Mouse (Mus musculus): ENCODE data around the gene Wwc1. TPM values are rescaled to one million over a fixed set of nuclear protein-coding genes. Genes with fewer than 3 reads are reported as not detected.

Wwc1 gene
- polyA plus RNA-seq, 1 experiment: 4.2 TPM

GRCm38 (mm10) chr11:35899946-35900345 lies 80.4 kb downstream of the Wwc1 start:
- H3K4me3 ChIP-seq (ENCODE audit: insufficient read depth, low read length): no peak overlapping the region
- no peak overlapping the region for H3K27ac ChIP-seq (ENCODE audit: insufficient read depth, low read length)
- TF ChIP-seq CTCF (IDR thresholded peaks at IDR 0.05; ENCODE audit: borderline replicate concordance, insufficient read depth, low read length) (no peak), POLR2A (IDR thresholded peaks at IDR 0.05; ENCODE audit: low read depth, low read length) (no peak)
- H3K4me1 ChIP-seq (ENCODE audit: control insufficient read depth, insufficient read depth, low read length): no peaks in the 10 kb centered on the region

GRCm38 (mm10) chr11:35893454-35893853 lies 86.9 kb downstream of the Wwc1 start:
- H3K4me3 ChIP-seq (ENCODE audit: insufficient read depth, low read length): no peak overlapping the region
- no peak overlapping the region for H3K27ac ChIP-seq (ENCODE audit: insufficient read depth, low read length)
- H3K4me1 ChIP-seq (ENCODE audit: control insufficient read depth, insufficient read depth, low read length): peaks cover 5% of the 10 kb centered on the region; the same call in 1 of the 2 replicates
- TF ChIP-seq POLR2A (IDR thresholded peaks at IDR 0.05; ENCODE audit: low read depth, low read length) (no peak), CTCF (IDR thresholded peaks at IDR 0.05; ENCODE audit: borderline replicate concordance, insufficient read depth, low read length) (no peak)

GRCm38 (mm10) chr11:35893018-35893421 lies 87.3 kb downstream of the Wwc1 start:
- TF ChIP-seq POLR2A (IDR thresholded peaks at IDR 0.05; ENCODE audit: low read depth, low read length) (no peak), CTCF (IDR thresholded peaks at IDR 0.05; ENCODE audit: borderline replicate concordance, insufficient read depth, low read length) (no peak)
- Histone ChIP-seq H3K4me3 (ENCODE audit: insufficient read depth, low read length) (no peak overlapping the region), H3K4me1 (ENCODE audit: control insufficient read depth, insufficient read depth, low read length) (peaks cover 5% of the 10 kb centered on the region; the same call in 1 of the 2 replicates), H3K27ac (ENCODE audit: insufficient read depth, low read length) (no peak overlapping the region)

GRCm38 (mm10) chr11:35892293-35892692 lies 88.0 kb downstream of the Wwc1 start:
- Histone ChIP-seq H3K27ac (ENCODE audit: insufficient read depth, low read length) (no peak overlapping the region), H3K4me1 (ENCODE audit: control insufficient read depth, insufficient read depth, low read length) (peaks cover 5% of the 10 kb centered on the region; the same call in 1 of the 2 replicates), H3K4me3 (ENCODE audit: insufficient read depth, low read length) (no peak overlapping the region)
- TF ChIP-seq POLR2A (IDR thresholded peaks at IDR 0.05; ENCODE audit: low read depth, low read length) (no peak), CTCF (IDR thresholded peaks at IDR 0.05; ENCODE audit: borderline replicate concordance, insufficient read depth, low read length) (no peak)

GRCm38 (mm10) chr11:35888790-35889189 lies 91.5 kb downstream of the Wwc1 start:
- Histone ChIP-seq H3K27ac (ENCODE audit: insufficient read depth, low read length) (no peak overlapping the region), H3K4me3 (ENCODE audit: insufficient read depth, low read length) (no peak overlapping the region), H3K4me1 (ENCODE audit: control insufficient read depth, insufficient read depth, low read length) (peaks cover 5% of the 10 kb centered on the region; the same call in 1 of the 2 replicates)
- TF ChIP-seq CTCF (IDR thresholded peaks at IDR 0.05; ENCODE audit: borderline replicate concordance, insufficient read depth, low read length) (no peak), POLR2A (IDR thresholded peaks at IDR 0.05; ENCODE audit: low read depth, low read length) (no peak)

GRCm38 (mm10) chr11:35882777-35883176 lies 97.5 kb downstream of the Wwc1 start:
- no peak overlapping the region for H3K27ac ChIP-seq (ENCODE audit: insufficient read depth, low read length)
- TF ChIP-seq CTCF (IDR thresholded peaks at IDR 0.05; ENCODE audit: borderline replicate concordance, insufficient read depth, low read length) (no peak), POLR2A (IDR thresholded peaks at IDR 0.05; ENCODE audit: low read depth, low read length) (no peak)
- peaks cover 9% of the 10 kb centered on the region; the same call in 1 of the 2 replicates for H3K4me1 ChIP-seq (ENCODE audit: control insufficient read depth, insufficient read depth, low read length)
- H3K4me3 ChIP-seq (ENCODE audit: insufficient read depth, low read length): no peak overlapping the region

- peaks cover 12% of the 10 kb centered on the region; the same call in 1 of the 2 replicates for H3K4me1 ChIP-seq (ENCODE audit: control insufficient read depth, insufficient read depth, low read length)
- peak overlapping the region; percentile 58; the same call in 1 of the 2 replicates for H3K27ac ChIP-seq (ENCODE audit: insufficient read depth, low read length)
- no peak overlapping the region for H3K4me3 ChIP-seq (ENCODE audit: insufficient read depth, low read length)
- TF ChIP-seq CTCF (IDR thresholded peaks at IDR 0.05; ENCODE audit: borderline replicate concordance, insufficient read depth, low read length): no peak
- no peak for TF ChIP-seq POLR2A (IDR thresholded peaks at IDR 0.05; ENCODE audit: low read depth, low read length)
These were observed 101.8 kb downstream of the Wwc1 start for GRCm38 (mm10) chr11:35878559-35878897.

GRCm38 (mm10) chr11:35877651-35878558 lies 102.4 kb downstream of the Wwc1 start:
- Histone ChIP-seq H3K4me3 (ENCODE audit: insufficient read depth, low read length) (no peak overlapping the region), H3K4me1 (ENCODE audit: control insufficient read depth, insufficient read depth, low read length) (peaks cover 12% of the 10 kb centered on the region; the same call in 1 of the 2 replicates), H3K27ac (ENCODE audit: insufficient read depth, low read length) (peak overlapping the region; percentile 76)
- TF ChIP-seq POLR2A (IDR thresholded peaks at IDR 0.05; ENCODE audit: low read depth, low read length) (no peak), CTCF (IDR thresholded peaks at IDR 0.05; ENCODE audit: borderline replicate concordance, insufficient read depth, low read length) (no peak)

GRCm38 (mm10) chr11:35873624-35874244 lies 106.6 kb downstream of the Wwc1 start:
- Histone ChIP-seq H3K27ac (ENCODE audit: insufficient read depth, low read length) (no peak overlapping the region), H3K4me1 (ENCODE audit: control insufficient read depth, insufficient read depth, low read length) (peaks cover 14% of the 10 kb centered on the region), H3K4me3 (ENCODE audit: insufficient read depth, low read length) (no peak overlapping the region)
- no peak for TF ChIP-seq CTCF (IDR thresholded peaks at IDR 0.05; ENCODE audit: borderline replicate concordance, insufficient read depth, low read length)
- TF ChIP-seq POLR2A (IDR thresholded peaks at IDR 0.05; ENCODE audit: low read depth, low read length): no peak

GRCm38 (mm10) chr11:35870961-35871360 lies 109.4 kb downstream of the Wwc1 start:
- TF ChIP-seq CTCF (IDR thresholded peaks at IDR 0.05; ENCODE audit: borderline replicate concordance, insufficient read depth, low read length) (no peak), POLR2A (IDR thresholded peaks at IDR 0.05; ENCODE audit: low read depth, low read length) (no peak)
- peaks cover 4% of the 10 kb centered on the region for H3K4me1 ChIP-seq (ENCODE audit: control insufficient read depth, insufficient read depth, low read length)
- H3K27ac ChIP-seq (ENCODE audit: insufficient read depth, low read length): no peak overlapping the region
- H3K4me3 ChIP-seq (ENCODE audit: insufficient read depth, low read length): no peak overlapping the region

Data from embryonic fibroblast, embryonic 13.5 days (primary cell).